Mouse (Mus musculus) spleen, adult 2 months (tissue): ENCODE results near the gene Degs2. TPM values are rescaled to one million over a fixed set of nuclear protein-coding genes. Genes with fewer than 3 reads are reported as not detected.

Experiments used
- DNase-seq, 2 experiments: peaks; one replicate each; pipeline versions ENCODE4 v3.0.0 to v3.0.0-alpha.2; 2012 to 2021; ENCODE audit warnings: low spot score in 2 of 2, low read depth in 1 of 2
- H3K27ac ChIP-seq: fragments of 200-500 bp; 2 replicates; pipeline ENCODE4 v1.5.1; 2012; ENCODE audit warnings: low read length, inconsistent platforms; ENCODE audit not compliant: insufficient read depth
- H3K27me3 ChIP-seq: fragments of 200-500 bp; 2 replicates; pipeline ENCODE4 v1.6.1; 2012; ENCODE audit warnings: mild to moderate bottlenecking, moderate library complexity, low read length, inconsistent platforms; ENCODE audit not compliant: control insufficient read depth, insufficient read depth
- H3K36me3 ChIP-seq: fragments of 200-500 bp; 2 replicates; pipeline ENCODE4 v1.6.1; 2012; ENCODE audit warnings: mild to moderate bottlenecking, low read length, inconsistent platforms; ENCODE audit not compliant: control insufficient read depth, insufficient read depth
- H3K4me1 ChIP-seq: fragments of 200-500 bp; 2 replicates; pipeline ENCODE4 v1.6.1; 2011; ENCODE audit warnings: inconsistent platforms; ENCODE audit not compliant: control insufficient read depth, insufficient read depth, insufficient read length
- H3K4me3 ChIP-seq: fragments of 200-500 bp; 2 replicates; pipeline ENCODE4 v1.5.1; 2011; ENCODE audit warnings: mild to moderate bottlenecking, inconsistent platforms; ENCODE audit not compliant: insufficient read depth, insufficient read length; ENCODE audit errors: extremely low read depth
- CTCF ChIP-seq: fragments of 200-500 bp; IDR thresholded peaks from 2 replicates; pipeline ENCODE4 v1.5.1; 2011; ENCODE audit warnings: mild to moderate bottlenecking, inconsistent platforms; ENCODE audit not compliant: insufficient read depth, insufficient read length, insufficient replicate concordance; ENCODE audit errors: extremely low read depth
- POLR2A ChIP-seq: fragments of 200-500 bp; IDR thresholded peaks from 2 replicates; pipeline ENCODE4 v1.6.1; 2011; ENCODE audit warnings: low read depth, low read length, inconsistent platforms
- WGBS: fragments of 180-500 bp; shearing (Covaris S2); methylation state at CpG from one replicate; pipeline ENCODE4 v1.1.7; 2018; 5-methylcytosine and 5-hydroxymethylcytosine counted together
- polyA plus RNA-seq: library from polyadenylated mRNA; depleted of rRNA; stranded (reverse); fragments of >200 nt; gene quantifications from 2 replicates; pipeline ENCODE4 v1.2.3, GENCODE M21; 2012; rRNA removed

Gene Degs2
- 0.11 TPM in 1 of 2 replicates, not detected in the other for polyA plus RNA-seq

DNA sequence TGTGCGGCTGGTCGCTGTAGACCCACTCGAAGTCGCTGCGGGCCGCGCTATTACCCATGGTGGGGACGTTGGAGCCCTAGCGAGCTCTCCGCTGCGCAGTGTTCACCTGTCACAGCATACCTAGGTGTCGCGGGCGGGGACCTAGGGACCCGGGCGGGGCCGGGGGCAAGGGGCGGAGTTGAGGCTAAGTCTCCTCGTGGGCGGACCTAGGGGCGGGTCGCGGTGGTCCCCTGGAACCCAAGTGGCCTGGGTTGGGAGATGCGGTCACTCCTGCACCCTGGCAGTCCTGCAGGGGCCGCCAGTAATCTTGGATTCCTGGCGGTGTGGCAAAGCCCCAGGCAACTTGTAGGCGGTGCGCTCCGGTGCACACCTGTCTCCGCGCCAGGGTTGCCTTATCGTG lies at the start of gene Degs2:
Degs2 (minus strand) TSS at position 131 of the 400 bp plus-strand sequence.
- no peak for DNase-seq
- no peaks in the 10 kb centered on the region for H3K4me1 ChIP-seq
- H3K27me3 ChIP-seq = 0 out of 2 replicates have a peak, but pooled peaks cover 6% of the 10 kb centered on the region
- TF ChIP-seq POLR2A (no peak), CTCF (no peak)
- H3K27ac ChIP-seq = no peak within 1 kb of the TSS
- no peaks in the 10 kb centered on the region for H3K36me3 ChIP-seq
- no peak within 1 kb of the TSS for H3K4me3 ChIP-seq
- WGBS = 4% methylated on average over 31 of the region's 32 CpGs

DNA sequence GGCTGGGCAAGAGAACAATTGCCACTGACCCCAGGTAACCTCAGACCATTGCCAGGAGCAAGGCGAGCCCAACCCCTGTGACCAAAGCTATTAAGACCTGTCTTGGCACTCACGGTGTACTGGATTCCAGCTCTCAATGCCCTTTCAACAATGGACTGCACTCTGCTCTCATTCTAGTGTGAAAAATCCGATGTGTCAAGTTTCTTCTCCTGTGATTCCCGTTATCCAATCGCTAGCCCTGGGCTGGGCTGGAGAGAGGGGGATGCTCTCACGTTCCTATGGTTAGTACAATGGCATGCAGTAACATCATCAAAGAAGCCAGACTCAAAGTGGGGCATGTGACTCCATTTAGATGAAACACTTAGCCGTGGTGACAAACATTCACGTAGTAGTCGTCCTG lies 49.7 kb upstream of the Degs2 start:
- H3K4me3 ChIP-seq = no peak overlapping the region
- no peaks in the 10 kb centered on the region for H3K4me1 ChIP-seq
- no peak overlapping the region for H3K27ac ChIP-seq
- WGBS = 84% methylated on average over 9 of the region's 9 CpGs
- no peaks in the 10 kb centered on the region for H3K27me3 ChIP-seq
- no peaks in the 10 kb centered on the region for H3K36me3 ChIP-seq
- no peak for DNase-seq
- TF ChIP-seq POLR2A = no peak
- TF ChIP-seq CTCF = no peak

DNA sequence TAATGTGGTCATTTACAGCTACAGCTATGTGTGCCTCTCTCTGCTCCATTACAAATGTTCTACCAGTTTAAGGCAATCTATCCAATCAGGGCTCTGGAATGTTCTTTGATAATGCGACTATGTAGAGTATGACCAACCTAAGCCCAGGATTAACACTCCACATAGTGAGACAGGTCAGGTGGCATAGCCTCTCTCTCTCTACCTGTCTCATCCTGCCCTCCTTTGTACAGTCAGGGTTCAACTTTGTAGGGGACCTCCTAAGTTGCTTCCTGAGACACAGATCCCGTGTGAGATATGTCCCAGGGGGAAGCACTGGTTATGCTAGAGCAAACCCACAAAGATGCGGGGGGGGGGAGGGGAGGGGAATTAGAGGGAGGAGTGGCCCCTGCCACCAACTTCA lies 48.1 kb upstream of the Degs2 start:
- Histone ChIP-seq H3K36me3 (no peaks in the 10 kb centered on the region), H3K4me3 (no peak overlapping the region), H3K4me1 (no peaks in the 10 kb centered on the region), H3K27me3 (no peaks in the 10 kb centered on the region), H3K27ac (no peak overlapping the region)
- no peak for DNase-seq
- 48% methylated on average over 3 of the region's 3 CpGs for WGBS
- TF ChIP-seq POLR2A (no peak), CTCF (no peak)

DNA sequence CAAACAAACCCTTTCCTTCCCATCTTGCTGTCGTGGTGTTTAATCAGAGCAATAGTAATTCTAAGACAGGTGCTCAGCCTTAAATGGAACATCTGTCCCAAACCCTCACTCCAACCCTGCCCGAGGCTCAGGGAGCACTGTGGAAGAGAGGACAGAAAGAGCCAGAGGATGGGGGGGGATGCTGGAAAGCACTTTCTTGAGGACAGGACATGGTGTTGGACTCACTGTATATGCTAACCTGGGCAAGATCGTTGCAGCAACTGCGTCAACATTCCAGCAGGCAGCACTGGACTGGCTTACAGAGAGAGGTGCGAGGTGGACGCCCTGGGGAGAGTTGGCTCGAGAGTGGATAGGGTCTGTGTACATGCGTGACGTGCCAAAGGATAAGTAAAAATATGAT lies 47.3 kb upstream of the Degs2 start:
- TF ChIP-seq POLR2A = no peak
- TF ChIP-seq CTCF = no peak
- no peaks in the 10 kb centered on the region for H3K4me1 ChIP-seq
- WGBS = 84% methylated on average over 9 of the region's 9 CpGs

DNA sequence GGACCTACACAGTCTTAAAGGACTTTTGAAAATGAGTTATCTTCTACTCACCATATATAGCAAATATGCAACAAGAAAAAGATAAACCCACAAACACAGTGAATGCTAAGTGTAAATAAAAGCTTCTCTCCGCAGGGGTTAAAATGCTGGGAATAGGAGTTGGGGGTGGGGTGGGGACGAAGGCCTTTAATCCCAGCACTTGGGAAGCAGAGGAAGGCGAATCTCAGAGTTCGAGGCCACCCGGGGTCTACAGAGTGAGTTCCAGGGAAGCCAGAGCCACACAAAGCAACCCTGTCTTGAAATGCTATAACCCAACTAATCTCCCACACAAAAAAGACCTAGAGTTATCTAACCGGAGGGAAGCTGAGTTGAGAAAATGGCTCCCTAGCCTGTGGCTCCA lies 46.9 kb upstream of the Degs2 start:
- 85% methylated on average over 6 of the region's 6 CpGs for WGBS

More for the DNA sequence above, 47.3 kb upstream of the Degs2 start:
- Histone ChIP-seq H3K4me3 (no peak overlapping the region), H3K27ac (no peak overlapping the region), H3K27me3 (no peaks in the 10 kb centered on the region), H3K36me3 (no peaks in the 10 kb centered on the region)
- no peak for DNase-seq

DNA sequence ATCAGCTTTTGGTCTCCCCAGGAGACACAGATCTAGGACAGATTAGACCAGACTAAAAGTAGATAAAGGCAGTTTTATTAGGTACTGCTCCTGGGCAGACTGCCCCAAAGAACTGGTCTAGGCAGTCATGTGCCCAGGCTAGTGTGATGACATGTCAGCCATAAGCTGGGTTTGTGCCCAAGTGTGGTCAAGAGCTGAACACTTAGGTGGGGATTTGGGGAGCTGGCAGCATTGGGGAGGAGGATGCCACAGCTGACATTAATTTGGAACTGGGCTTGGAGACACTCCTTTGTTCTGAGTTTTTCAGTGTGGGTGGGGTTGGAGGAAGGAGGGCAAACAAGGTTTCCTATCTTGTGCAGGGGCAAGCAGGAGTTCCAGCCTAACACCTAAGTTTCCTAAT lies 43.9 kb upstream of the Degs2 start:
- Histone ChIP-seq H3K36me3 (no peaks in the 10 kb centered on the region), H3K27ac (no peak overlapping the region), H3K4me3 (no peak overlapping the region), H3K27me3 (no peaks in the 10 kb centered on the region), H3K4me1 (no peaks in the 10 kb centered on the region)
- TF ChIP-seq CTCF = no peak
- TF ChIP-seq POLR2A = no peak
- no peak for DNase-seq

More for the DNA sequence above, 46.9 kb upstream of the Degs2 start:
- Histone ChIP-seq H3K27me3 (no peaks in the 10 kb centered on the region), H3K27ac (no peak overlapping the region), H3K36me3 (no peaks in the 10 kb centered on the region), H3K4me3 (no peak overlapping the region), H3K4me1 (no peaks in the 10 kb centered on the region)
- TF ChIP-seq POLR2A (no peak), CTCF (no peak)
- DNase-seq = no peak

DNA sequence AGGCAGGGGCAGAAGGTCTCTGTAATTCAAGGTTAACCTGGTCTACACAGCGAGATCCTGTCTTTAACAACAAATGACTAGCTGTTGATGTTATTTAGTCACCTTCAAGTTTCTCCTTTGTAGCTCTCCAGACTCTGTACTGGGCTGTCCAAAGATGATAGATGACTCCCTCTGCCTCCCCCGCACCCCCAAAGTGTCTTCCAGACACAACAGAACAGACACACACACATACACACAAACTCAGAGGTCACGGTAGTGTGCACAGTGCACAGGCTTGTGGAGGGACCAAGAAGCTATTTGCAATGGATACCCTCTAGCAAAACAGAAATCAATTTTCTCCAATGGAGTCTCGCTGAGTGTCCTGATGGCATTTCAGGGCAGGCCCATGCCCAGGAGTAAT lies 40.1 kb upstream of the Degs2 start:
- WGBS = 85% methylated on average over 4 of the region's 4 CpGs
- H3K36me3 ChIP-seq = no peaks in the 10 kb centered on the region

DNA sequence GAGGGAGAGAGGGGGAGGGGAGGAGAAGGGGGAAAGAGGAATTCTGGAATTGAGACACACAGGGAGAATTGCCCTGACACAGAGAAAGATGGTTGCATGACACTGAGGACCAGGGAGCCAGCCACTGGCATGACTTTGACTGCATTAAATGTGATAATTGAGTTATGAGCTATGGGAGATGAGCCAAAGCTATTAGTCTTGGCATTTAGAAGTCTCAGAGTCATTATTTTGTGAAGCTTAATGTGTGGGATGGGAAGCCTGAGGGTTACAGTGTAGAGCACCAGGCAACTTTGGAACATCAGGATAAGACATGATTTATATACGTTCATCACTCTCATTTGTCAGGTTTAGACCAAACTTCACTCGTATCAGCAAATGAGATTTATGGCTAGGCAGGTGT lies 39.4 kb upstream of the Degs2 start:
- Histone ChIP-seq H3K36me3 (no peaks in the 10 kb centered on the region), H3K4me3 (no peak overlapping the region), H3K4me1 (no peaks in the 10 kb centered on the region), H3K27me3 (no peaks in the 10 kb centered on the region), H3K27ac (no peak overlapping the region)
- no peak for TF ChIP-seq POLR2A
- 78% methylated on average over 2 of the region's 2 CpGs for WGBS
- no peak for DNase-seq

More for the DNA sequence above, 40.1 kb upstream of the Degs2 start:
- TF ChIP-seq CTCF (no peak), POLR2A (no peak)
- no peak overlapping the region for H3K4me3 ChIP-seq
- DNase-seq = no peak
- no peaks in the 10 kb centered on the region for H3K4me1 ChIP-seq
- no peaks in the 10 kb centered on the region for H3K27me3 ChIP-seq
- H3K27ac ChIP-seq = no peak overlapping the region
